Mouse (Mus musculus) heart, postnatal 0 days (tissue): ENCODE measurements around the gene Pik3ap1. TPM values are rescaled to one million over a fixed set of nuclear protein-coding genes. Genes with fewer than 3 reads are reported as not detected.

Experiments
- ATAC-seq: fragments of 200-750 bp; cut with Nextera tagmentation; 2 replicates; pipeline ENCODE4 v1.8.0; 2017; ENCODE audit warnings: low read depth, moderate number of reproducible peaks, moderate library complexity; ENCODE audit not compliant: insufficient read depth
- DNase-seq: peaks from one replicate; pipeline ENCODE4 v3.0.0-alpha.2; 2016; ENCODE audit warnings: low spot score
- H3K27ac ChIP-seq: fragments of 300-500 bp; sonication (generic); 2 replicates; pipeline ENCODE4 v1.5.1; 2014; ENCODE audit warnings: low read depth, mild to moderate bottlenecking
- H3K27me3 ChIP-seq: fragments of 300-500 bp; sonication (generic); 2 replicates; pipeline ENCODE4 v1.6.1; 2014; ENCODE audit warnings: low read length, mixed read lengths; ENCODE audit not compliant: control insufficient read depth, insufficient read depth
- H3K36me3 ChIP-seq: fragments of 300-500 bp; sonication (generic); replicated peaks from 2 replicates; pipeline ENCODE4 v1.6.1; 2014; ENCODE audit warnings: low read length, mixed read lengths; ENCODE audit not compliant: control insufficient read depth, insufficient read depth
- H3K4me1 ChIP-seq: fragments of 300-500 bp; sonication (generic); 2 replicates; pipeline ENCODE4 v1.6.1; 2014; ENCODE audit warnings: antibody characterized with exemption; ENCODE audit not compliant: control insufficient read depth, insufficient read depth
- H3K4me2 ChIP-seq: fragments of 300-500 bp; sonication (generic); 2 replicates; pipeline ENCODE4 v1.6.1; 2014; ENCODE audit warnings: low read depth, mild to moderate bottlenecking, low read length, moderate library complexity
- H3K4me3 ChIP-seq: fragments of 300-500 bp; sonication (generic); 2 replicates; pipeline ENCODE4 v1.5.1; 2014; ENCODE audit warnings: low read depth, low read length
- H3K9ac ChIP-seq: fragments of 300-500 bp; sonication (generic); replicated peaks from 2 replicates; pipeline ENCODE4 v1.6.1; 2014; ENCODE audit warnings: low read depth, low read length, mixed read lengths
- H3K9me3 ChIP-seq: fragments of 300-500 bp; sonication (generic); replicated peaks from 2 replicates; pipeline ENCODE4 v1.6.1; 2016; ENCODE audit warnings: low read length; ENCODE audit not compliant: control insufficient read depth
- CTCF ChIP-seq: IDR thresholded peaks from 2 replicates; pipeline ENCODE4 v1.5.1; 2016; ENCODE audit warnings: antibody characterized with exemption, control low read depth, low read depth
- EP300 ChIP-seq: IDR thresholded peaks from 2 replicates; pipeline ENCODE4 v1.6.1; 2016; ENCODE audit warnings: antibody characterized with exemption, low read depth
- WGBS: fragments of 180-500 bp; shearing (Covaris S2); extraction: QIAGEN DNeasy Blood & Tissue Kit; methylation state at CpG from one replicate; pipeline ENCODE4 v1.1.7; 2014; 5-methylcytosine and 5-hydroxymethylcytosine counted together
- polyA plus RNA-seq: library from polyadenylated mRNA; unstranded; fragments of >200 nt; fragmentation: Nextera tagmentation; extraction: Ambion mirVana; gene quantifications from 2 replicates; pipeline ENCODE4 v1.2.1, GENCODE M21; 2015
- total RNA-seq: library from RNA; depleted of rRNA; stranded (reverse); fragments of >200 nt; gene quantifications from 2 replicates; pipeline ENCODE4 v1.2.3, GENCODE M21; 2014; ENCODE audit warnings: low replicate concordance

Gene Pik3ap1
- total and polyA plus RNA-seq, 2 experiments from 2014 or later, result 0.93 to 1.5 TPM

- Histone ChIP-seq H3K4me2 (no peak overlapping the region), H3K4me3 (no peak overlapping the region), H3K9ac (no peak overlapping the region), H3K36me3 (no peaks in the 10 kb centered on the region), H3K27ac (no peak overlapping the region), H3K4me1 (no peaks in the 10 kb centered on the region), H3K27me3 (no peaks in the 10 kb centered on the region), H3K9me3 (no peaks in the 10 kb centered on the region)
- DNase-seq, result no peak
- 60% methylated on average over 5 of the region's 5 CpGs for WGBS
- TF ChIP-seq CTCF (no peak), EP300 (no peak)
- no peak for ATAC-seq
These were observed 33.1 kb upstream of the Pik3ap1 start for GRCm38 (mm10) chr19:41417995-41418394.

GRCm38 (mm10) chr19:41416201-41416600, 31.3 kb upstream of the Pik3ap1 start:
- DNase-seq, result no peak
- Histone ChIP-seq H3K27ac (no peak overlapping the region), H3K9me3 (no peaks in the 10 kb centered on the region), H3K4me1 (no peaks in the 10 kb centered on the region), H3K4me3 (no peak overlapping the region), H3K9ac (no peak overlapping the region), H3K36me3 (no peaks in the 10 kb centered on the region), H3K4me2 (peak overlapping the region; percentile 34; the same call in 1 of the 2 replicates), H3K27me3 (no peaks in the 10 kb centered on the region)
- WGBS, result 27% methylated on average over 10 of the region's 10 CpGs
- TF ChIP-seq EP300 (no peak), CTCF (no peak)
- ATAC-seq, result no peak

- Histone ChIP-seq H3K9me3 (no peaks in the 10 kb centered on the region), H3K4me2 (no peak overlapping the region), H3K9ac (no peak overlapping the region), H3K4me3 (no peak overlapping the region), H3K27me3 (no peaks in the 10 kb centered on the region), H3K36me3 (no peaks in the 10 kb centered on the region), H3K4me1 (no peaks in the 10 kb centered on the region), H3K27ac (no peak overlapping the region)
- no peak for DNase-seq
- TF ChIP-seq CTCF (no peak), EP300 (no peak)
- ATAC-seq, result no peak
- WGBS, result 70% methylated on average over 8 of the region's 8 CpGs
These were observed 17.7 kb upstream of the Pik3ap1 start for GRCm38 (mm10) chr19:41402603-41403002.

- H3K4me3 ChIP-seq, result no peak overlapping the region
- no peak overlapping the region for H3K9ac ChIP-seq
- H3K4me2 ChIP-seq, result no peak overlapping the region
- WGBS, result 84% methylated on average over 8 of the region's 8 CpGs
- H3K36me3 ChIP-seq, result no peaks in the 10 kb centered on the region
- TF ChIP-seq EP300 (no peak), CTCF (no peak)
- H3K27ac ChIP-seq, result no peak overlapping the region
- ATAC-seq (no peak), DNase-seq (no peak)
- H3K27me3 ChIP-seq, result no peaks in the 10 kb centered on the region
- no peaks in the 10 kb centered on the region for H3K9me3 ChIP-seq
- H3K4me1 ChIP-seq, result peaks cover 9% of the 10 kb centered on the region
These were observed 6.0 kb upstream of the Pik3ap1 start for GRCm38 (mm10) chr19:41390856-41391255.

- TF ChIP-seq CTCF (no peak), EP300 (no peak)
- H3K4me2 ChIP-seq, result no peak overlapping the region
- no peak overlapping the region for H3K9ac ChIP-seq
- H3K27me3 ChIP-seq, result no peaks in the 10 kb centered on the region
- ATAC-seq (no peak), DNase-seq (peak; percentile 9)
- H3K9me3 ChIP-seq, result no peaks in the 10 kb centered on the region
- no peaks in the 10 kb centered on the region for H3K36me3 ChIP-seq
- no peak overlapping the region for H3K27ac ChIP-seq
- peaks cover 18% of the 10 kb centered on the region for H3K4me1 ChIP-seq
- no peak overlapping the region for H3K4me3 ChIP-seq
- WGBS, result 23% methylated on average over 6 of the region's 6 CpGs
These were observed 4.4 kb upstream of the Pik3ap1 start for GRCm38 (mm10) chr19:41389351-41389750.

- H3K4me2 ChIP-seq, result no peak overlapping the region
- H3K9ac ChIP-seq, result no peak overlapping the region
- H3K27me3 ChIP-seq, result no peaks in the 10 kb centered on the region
- H3K27ac ChIP-seq, result no peak overlapping the region
- no peaks in the 10 kb centered on the region for H3K9me3 ChIP-seq
- H3K4me3 ChIP-seq, result no peak overlapping the region
- TF ChIP-seq CTCF (no peak), EP300 (no peak)
- peaks cover 18% of the 10 kb centered on the region for H3K4me1 ChIP-seq
- WGBS, result 91% methylated on average over 7 of the region's 7 CpGs
- no peak for ATAC-seq
- DNase-seq, result no peak
- H3K36me3 ChIP-seq, result no peaks in the 10 kb centered on the region
These were observed 3.3 kb upstream of the Pik3ap1 start for GRCm38 (mm10) chr19:41388242-41388641.
